Mouse (Mus musculus) heart, embryonic 16.5 days (tissue): Measurements from ENCODE around the gene Gfra1. TPM values are rescaled to one million over a fixed set of nuclear protein-coding genes. Genes with fewer than 3 reads are reported as not detected.

ENCODE experiments used
- ATAC-seq: fragments of 200-750 bp; cut with Nextera tagmentation; replicated peaks from 2 replicates; pipeline ENCODE4 v1.8.0; 2017; ENCODE audit warnings: moderate number of reproducible peaks; ENCODE audit not compliant: insufficient read depth, low FRiP score; ENCODE audit errors: extremely low read depth
- H3K27ac ChIP-seq: fragments of 300-500 bp; sonication (generic); 2 replicates; pipeline ENCODE4 v1.5.1; 2014; ENCODE audit warnings: mild to moderate bottlenecking, low read length, control low read depth, moderate library complexity
- H3K27me3 ChIP-seq: fragments of 300-500 bp; sonication (generic); 2 replicates; pipeline ENCODE4 v1.6.1; 2014; ENCODE audit warnings: low read length, mixed read lengths; ENCODE audit not compliant: control insufficient read depth, insufficient read depth
- H3K36me3 ChIP-seq: fragments of 300-500 bp; sonication (generic); 2 replicates; pipeline ENCODE4 v1.6.1; 2014; ENCODE audit not compliant: control insufficient read depth, insufficient read depth
- H3K4me1 ChIP-seq: fragments of 300-500 bp; sonication (generic); 2 replicates; pipeline ENCODE4 v1.6.1; 2014; ENCODE audit warnings: low read length, mixed read lengths; ENCODE audit not compliant: control insufficient read depth, insufficient read depth
- H3K4me2 ChIP-seq: fragments of 300-500 bp; sonication (generic); 2 replicates; pipeline ENCODE4 v1.6.1; 2014; ENCODE audit warnings: low read depth, mild to moderate bottlenecking, control low read depth, low read length
- H3K4me3 ChIP-seq: fragments of 300-500 bp; sonication (generic); 2 replicates; pipeline ENCODE4 v1.5.1; 2014; ENCODE audit warnings: mild to moderate bottlenecking, control low read depth, low read length
- H3K9ac ChIP-seq: fragments of 300-500 bp; sonication (generic); 2 replicates; pipeline ENCODE4 v1.6.1; 2014; ENCODE audit warnings: low read length, control low read depth
- H3K9me3 ChIP-seq: fragments of 300-500 bp; sonication (generic); replicated peaks from 2 replicates; pipeline ENCODE4 v1.6.1; 2016; ENCODE audit warnings: low read length; ENCODE audit not compliant: control insufficient read depth
- WGBS: fragments of 180-500 bp; shearing (Covaris S2); extraction: QIAGEN DNeasy Blood & Tissue Kit; methylation state at CpG from one replicate; pipeline ENCODE4 v1.1.7; 2014; 5-methylcytosine and 5-hydroxymethylcytosine counted together
- polyA plus RNA-seq: library from polyadenylated mRNA; unstranded; fragments of >200 nt; fragmentation: Nextera tagmentation; extraction: Ambion mirVana; gene quantifications from 2 replicates; pipeline ENCODE4 v1.2.1, GENCODE M21; 2015

The Gfra1 gene
- polyA plus RNA-seq, 1 experiment from 2014 or later, result 13.1 TPM

GRCm38 (mm10) chr19:58432840-58433239, 22.9 kb downstream of the Gfra1 start:
- Histone ChIP-seq H3K27ac (no peak overlapping the region), H3K9me3 (no peaks in the 10 kb centered on the region), H3K4me1 (peaks cover 16% of the 10 kb centered on the region), H3K9ac (no peak overlapping the region), H3K36me3 (no peaks in the 10 kb centered on the region), H3K27me3 (no peaks in the 10 kb centered on the region; the same call in 1 of the 2 replicates), H3K4me3 (no peak overlapping the region), H3K4me2 (no peak overlapping the region)
- 80% methylated on average over 5 of the region's 5 CpGs for WGBS
- ATAC-seq, result no peak

- H3K36me3 ChIP-seq, result no peaks in the 10 kb centered on the region
- no peak overlapping the region for H3K27ac ChIP-seq
- ATAC-seq, result no peak
- H3K4me1 ChIP-seq, result no peaks in the 10 kb centered on the region
- WGBS, result 88% methylated on average over 4 of the region's 4 CpGs
- no peaks in the 10 kb centered on the region; the same call in 1 of the 2 replicates for H3K27me3 ChIP-seq
- no peak overlapping the region for H3K4me3 ChIP-seq
- H3K9ac ChIP-seq, result no peak overlapping the region
- no peaks in the 10 kb centered on the region for H3K9me3 ChIP-seq
- H3K4me2 ChIP-seq, result no peak overlapping the region
Measured at GRCm38 (mm10) chr19:58428546-58428945, 27.2 kb downstream of the Gfra1 start.

- 84% methylated on average over 2 of the region's 2 CpGs for WGBS
- Histone ChIP-seq H3K9ac (no peak overlapping the region), H3K27ac (no peak overlapping the region), H3K9me3 (no peaks in the 10 kb centered on the region), H3K4me1 (no peaks in the 10 kb centered on the region), H3K36me3 (no peaks in the 10 kb centered on the region), H3K27me3 (no peaks in the 10 kb centered on the region), H3K4me3 (no peak overlapping the region), H3K4me2 (no peak overlapping the region)
- no peak for ATAC-seq
Measured at GRCm38 (mm10) chr19:58427348-58427747, 28.4 kb downstream of the Gfra1 start.

- no peak overlapping the region for H3K4me2 ChIP-seq
- no peaks in the 10 kb centered on the region for H3K9me3 ChIP-seq
- no peak overlapping the region for H3K4me3 ChIP-seq
- H3K9ac ChIP-seq, result no peak overlapping the region
- no peaks in the 10 kb centered on the region for H3K36me3 ChIP-seq
- H3K27me3 ChIP-seq, result no peaks in the 10 kb centered on the region
- no peak overlapping the region for H3K27ac ChIP-seq
- ATAC-seq, result no peak
- H3K4me1 ChIP-seq, result no peaks in the 10 kb centered on the region; the same call in 1 of the 2 replicates
- 82% methylated on average over 2 of the region's 2 CpGs for WGBS
Measured at GRCm38 (mm10) chr19:58424928-58425327, 30.8 kb downstream of the Gfra1 start.

GRCm38 (mm10) chr19:58424179-58424578, 31.5 kb downstream of the Gfra1 start:
- WGBS, result 64% methylated on average over 3 of the region's 3 CpGs
- no peak overlapping the region for H3K4me2 ChIP-seq

GRCm38 (mm10) chr19:58422916-58423493, 32.7 kb downstream of the Gfra1 start:
- no peak overlapping the region for H3K9ac ChIP-seq
- H3K4me3 ChIP-seq, result no peak overlapping the region
- no peaks in the 10 kb centered on the region for H3K27me3 ChIP-seq
- H3K27ac ChIP-seq, result no peak overlapping the region
- no peak for ATAC-seq
- H3K4me2 ChIP-seq, result no peak overlapping the region
- 75% methylated on average over 4 of the region's 4 CpGs for WGBS
- peaks cover 8% of the 10 kb centered on the region for H3K4me1 ChIP-seq
- H3K36me3 ChIP-seq, result no peaks in the 10 kb centered on the region
- no peaks in the 10 kb centered on the region for H3K9me3 ChIP-seq

More at GRCm38 (mm10) chr19:58424179-58424578, 31.5 kb downstream of the Gfra1 start:
- no peak overlapping the region for H3K9ac ChIP-seq
- H3K27ac ChIP-seq, result no peak overlapping the region
- H3K27me3 ChIP-seq, result no peaks in the 10 kb centered on the region
- H3K9me3 ChIP-seq, result no peaks in the 10 kb centered on the region
- peaks cover 7% of the 10 kb centered on the region for H3K4me1 ChIP-seq
- ATAC-seq, result no peak
- no peak overlapping the region for H3K4me3 ChIP-seq
- H3K36me3 ChIP-seq, result no peaks in the 10 kb centered on the region

GRCm38 (mm10) chr19:58419685-58420084, 36.0 kb downstream of the Gfra1 start:
- Histone ChIP-seq H3K27me3 (no peaks in the 10 kb centered on the region), H3K27ac (peak overlapping the region; percentile 39), H3K9ac (no peak overlapping the region), H3K4me2 (no peak overlapping the region), H3K9me3 (0 out of 2 replicates have a peak, but pooled peaks cover 2% of the 10 kb centered on the region), H3K4me3 (no peak overlapping the region), H3K4me1 (peaks cover 8% of the 10 kb centered on the region), H3K36me3 (no peaks in the 10 kb centered on the region)
- WGBS, result 29% methylated on average over 3 of the region's 3 CpGs
- ATAC-seq, result no peak

GRCm38 (mm10) chr19:58419278-58419677, 36.4 kb downstream of the Gfra1 start:
- Histone ChIP-seq H3K9ac (no peak overlapping the region), H3K36me3 (no peaks in the 10 kb centered on the region), H3K4me1 (peaks cover 8% of the 10 kb centered on the region), H3K4me3 (no peak overlapping the region), H3K27ac (no peak overlapping the region; the same call in 1 of the 2 replicates), H3K9me3 (0 out of 2 replicates have a peak, but pooled peaks cover 2% of the 10 kb centered on the region), H3K4me2 (no peak overlapping the region), H3K27me3 (no peaks in the 10 kb centered on the region)
- 60% methylated on average over 3 of the region's 3 CpGs for WGBS
- ATAC-seq, result no peak

GRCm38 (mm10) chr19:58415173-58415572, 40.5 kb downstream of the Gfra1 start:
- Histone ChIP-seq H3K4me1 (peaks cover 11% of the 10 kb centered on the region), H3K27ac (no peak overlapping the region), H3K9me3 (0 out of 2 replicates have a peak, but pooled peaks cover 2% of the 10 kb centered on the region), H3K4me2 (no peak overlapping the region), H3K36me3 (no peaks in the 10 kb centered on the region), H3K9ac (no peak overlapping the region), H3K4me3 (no peak overlapping the region), H3K27me3 (no peaks in the 10 kb centered on the region)
- no peak for ATAC-seq
- 65% methylated on average over 4 of the region's 4 CpGs for WGBS
